Mouse (Mus musculus) limb, embryonic 15.5 days (tissue): ENCODE measurements around the gene Aqp7. TPM values are rescaled to one million over a fixed set of nuclear protein-coding genes. Genes with fewer than 3 reads are reported as not detected.

Experiments
- ATAC-seq: fragments of 200-750 bp; cut with Nextera tagmentation; 2 replicates; pipeline ENCODE4 v1.8.0; 2017; ENCODE audit warnings: low read depth, moderate TSS enrichment; ENCODE audit not compliant: insufficient number of reproducible peaks, low FRiP score, low TSS enrichment
- H3K27ac ChIP-seq: fragments of 300-500 bp; sonication (generic); 2 replicates; pipeline ENCODE4 v1.5.1; 2015; ENCODE audit warnings: moderate library complexity, mild to moderate bottlenecking, inconsistent platforms
- H3K27me3 ChIP-seq: fragments of 300-500 bp; sonication (generic); 2 replicates; pipeline ENCODE4 v1.6.1; 2015; ENCODE audit warnings: inconsistent platforms
- H3K36me3 ChIP-seq: fragments of 300-500 bp; sonication (generic); 2 replicates; pipeline ENCODE4 v1.6.1; 2015; ENCODE audit warnings: inconsistent platforms
- H3K4me1 ChIP-seq: fragments of 300-500 bp; sonication (generic); 2 replicates; pipeline ENCODE4 v1.6.1; 2015; ENCODE audit warnings: inconsistent platforms
- H3K4me2 ChIP-seq: fragments of 300-500 bp; sonication (generic); 2 replicates; pipeline ENCODE4 v1.6.1; 2015; ENCODE audit warnings: mild to moderate bottlenecking, inconsistent platforms
- H3K4me3 ChIP-seq: fragments of 300-500 bp; sonication (generic); 2 replicates; pipeline ENCODE4 v1.5.1; 2015; ENCODE audit warnings: mild to moderate bottlenecking, inconsistent platforms
- H3K9ac ChIP-seq: fragments of 300-500 bp; sonication (generic); 2 replicates; pipeline ENCODE4 v1.6.1; 2015; ENCODE audit warnings: inconsistent platforms
- H3K9me3 ChIP-seq: fragments of 300-500 bp; sonication (generic); 2 replicates; pipeline ENCODE4 v1.6.1; 2016; ENCODE audit warnings: inconsistent platforms
- WGBS: fragments of 180-500 bp; shearing (Covaris S2); methylation state at CpG from one replicate; pipeline ENCODE4 v1.1.7; 2015; 5-methylcytosine and 5-hydroxymethylcytosine counted together
- microRNA-seq: library from miRNA; unstranded; fragments of <30 nt; microRNA quantifications from one replicate; pipeline ENCODE4, GENCODE M21; 2016
- polyA plus RNA-seq: library from polyadenylated mRNA; unstranded; fragments of >200 nt; fragmentation: Nextera tagmentation; extraction: Ambion mirVana; gene quantifications from 2 replicates; pipeline ENCODE4 v1.2.1, GENCODE M21; 2015

Gene Aqp7
- polyA plus RNA-seq, 1 experiment from 2014 or later: 0.24 TPM

DNA sequence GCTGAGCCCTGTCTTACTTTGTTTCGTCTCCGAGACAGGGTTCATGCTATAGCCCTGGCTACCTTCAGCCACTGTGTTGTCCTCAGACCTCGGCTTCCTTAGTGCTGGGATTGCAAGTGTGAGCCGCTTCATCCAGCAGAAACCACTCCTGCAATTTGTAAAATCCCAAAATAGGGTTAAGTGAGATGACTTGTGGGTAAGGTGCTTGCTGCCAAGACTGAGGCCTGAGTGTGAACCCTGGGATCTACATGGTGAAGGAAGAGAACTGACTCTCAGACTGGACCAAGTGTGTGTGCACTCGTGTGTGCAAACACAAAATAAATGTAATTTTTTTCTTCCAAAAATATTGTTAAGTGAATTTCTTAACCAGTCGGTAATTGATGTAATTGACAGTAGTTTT lies 58.3 kb downstream of the Aqp7 start:
- H3K27me3 ChIP-seq: no peaks in the 10 kb centered on the region
- H3K27ac ChIP-seq: no peak overlapping the region
- H3K4me2 ChIP-seq: no peak overlapping the region
- ATAC-seq: no peak
- no peak overlapping the region for H3K4me3 ChIP-seq
- peaks cover 93% of the 10 kb centered on the region for H3K36me3 ChIP-seq
- WGBS: 88% methylated on average over 6 of the region's 6 CpGs
- no peaks in the 10 kb centered on the region for H3K9me3 ChIP-seq
- H3K9ac ChIP-seq: no peak overlapping the region
- no peaks in the 10 kb centered on the region for H3K4me1 ChIP-seq

DNA sequence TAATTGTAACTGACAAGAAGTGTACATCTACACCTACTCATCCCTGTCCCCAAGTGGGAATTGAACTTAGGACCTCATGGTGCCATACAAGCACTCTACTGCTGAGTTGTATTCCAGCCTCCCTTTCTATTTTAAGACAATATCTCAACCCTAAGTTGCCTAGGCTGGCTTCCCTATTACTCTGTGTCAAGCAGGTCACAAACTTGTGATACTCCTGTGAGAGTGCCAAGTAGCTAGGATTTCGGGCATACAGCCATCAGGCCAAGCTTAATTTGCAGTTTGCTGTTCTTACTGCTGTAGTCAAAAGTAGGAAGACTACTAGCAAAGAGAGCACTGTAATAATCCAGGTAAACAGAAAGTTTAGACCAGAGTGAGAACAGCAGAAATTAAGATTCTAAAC lies 64.3 kb downstream of the Aqp7 start:
- H3K4me2 ChIP-seq: no peak overlapping the region
- H3K27ac ChIP-seq: no peak overlapping the region
- H3K27me3 ChIP-seq: no peaks in the 10 kb centered on the region
- ATAC-seq: no peak
- H3K9ac ChIP-seq: no peak overlapping the region
- H3K4me1 ChIP-seq: no peaks in the 10 kb centered on the region
- H3K4me3 ChIP-seq: no peak overlapping the region
- H3K9me3 ChIP-seq: no peaks in the 10 kb centered on the region
- peaks cover 77% of the 10 kb centered on the region for H3K36me3 ChIP-seq
- WGBS: 84% methylated on average over 1 of the region's 1 CpGs

Small RNAs within 50 kb of the gene (microRNA-seq; reads per million reads assigned to microRNA genes)
- 1.4 reads per million for gene Mir3094

Other genes with a start within 250 kb of the Aqp7 start
- gene B4galt1, start 194.1 kb downstream of the Aqp7 start, polyA plus RNA-seq: 50.3 and 58.1 TPM in 2 replicates
- gene Spink4, start 128.1 kb downstream of the Aqp7 start, polyA plus RNA-seq: not detected in 2 replicates
- gene Bag1, start 99.8 kb downstream of the Aqp7 start, polyA plus RNA-seq: 210 and 218 TPM in 2 replicates
- gene Chmp5, start 99.7 kb downstream of the Aqp7 start, polyA plus RNA-seq: 116 and 119 TPM in 2 replicates
- 85.5 and 85.9 TPM in 2 replicates for gene Nfx1, start 77.2 kb downstream of the Aqp7 start, polyA plus RNA-seq
- 82.8 and 104 TPM in 2 replicates for gene Aqp3, start 50.0 kb upstream of the Aqp7 start, polyA plus RNA-seq
- gene Nol6, start 76.3 kb upstream of the Aqp7 start, polyA plus RNA-seq: 26.5 and 27.1 TPM in 2 replicates
- gene Ube2r2, start 87.6 kb upstream of the Aqp7 start, polyA plus RNA-seq: 71.2 and 75.0 TPM in 2 replicates
- gene Ubap2, start 227.0 kb upstream of the Aqp7 start, polyA plus RNA-seq: 56.9 and 68.8 TPM in 2 replicates